Mouse (Mus musculus) ES-Bruce4 (cell line): ENCODE results near the gene Syn2. TPM values are rescaled to one million over a fixed set of nuclear protein-coding genes. Genes with fewer than 3 reads are reported as not detected.

Experiments
- H3K27ac ChIP-seq: 2 replicates; pipeline ENCODE4 v1.5.1; 2012; ENCODE audit warnings: low read length, inconsistent platforms; ENCODE audit not compliant: insufficient read depth
- H3K27me3 ChIP-seq: 2 replicates; pipeline ENCODE4 v1.6.1; 2012; ENCODE audit warnings: mild to moderate bottlenecking, low read length, inconsistent platforms; ENCODE audit not compliant: control insufficient read depth, poor library complexity, insufficient read depth, severe bottlenecking
- H3K36me3 ChIP-seq: 2 replicates; pipeline ENCODE4 v1.6.1; 2012; ENCODE audit warnings: inconsistent platforms, mild to moderate bottlenecking, low read length, moderate library complexity; ENCODE audit not compliant: control insufficient read depth, poor library complexity, insufficient read depth, severe bottlenecking
- H3K4me1 ChIP-seq: one replicate; pipeline ENCODE4 v1.8.1; 2011; ENCODE audit warnings: low read length; ENCODE audit not compliant: control insufficient read depth, insufficient read depth
- H3K4me3 ChIP-seq: 2 replicates; pipeline ENCODE4 v1.5.1; 2011; ENCODE audit warnings: low read depth, mild to moderate bottlenecking, low read length
- H3K9ac ChIP-seq: 2 replicates; pipeline ENCODE4 v1.6.1; 2012; ENCODE audit warnings: low read depth, mild to moderate bottlenecking, inconsistent platforms; ENCODE audit not compliant: poor library complexity, severe bottlenecking
- H3K9me3 ChIP-seq: replicated peaks from 2 replicates; pipeline ENCODE4 v1.6.1; 2012; ENCODE audit warnings: mild to moderate bottlenecking, low read length, inconsistent platforms; ENCODE audit not compliant: control insufficient read depth, poor library complexity, insufficient read depth, severe bottlenecking
- CTCF ChIP-seq: IDR thresholded peaks from one replicate; pipeline ENCODE4 v1.8.1; 2011; ENCODE audit warnings: low read depth, low read length
- EP300 ChIP-seq: IDR thresholded peaks from 2 replicates; pipeline ENCODE4 v1.6.1; 2011; ENCODE audit warnings: low read depth, low read length; ENCODE audit not compliant: insufficient read depth
- POLR2A ChIP-seq: IDR thresholded peaks from one replicate; pipeline ENCODE4 v1.8.1; 2011; ENCODE audit warnings: low read length; ENCODE audit not compliant: insufficient read depth
- polyA plus RNA-seq: library from polyadenylated mRNA; stranded (reverse); fragments of >200 nt; gene quantifications from 2 replicates; pipeline ENCODE4 v1.2.4, GENCODE M21; 2011; ENCODE audit warnings: low read depth; ENCODE audit not compliant: missing spikeins, insufficient read depth, insufficient read length

Syn2 gene
- polyA plus RNA-seq, 1 experiment = 0.55 TPM

GRCm38 (mm10) chr6:115111426-115111825 lies 23.3 kb upstream of the Syn2 start:
- H3K36me3 ChIP-seq = no peaks in the 10 kb centered on the region
- no peak overlapping the region for H3K27ac ChIP-seq
- H3K27me3 ChIP-seq = no peaks in the 10 kb centered on the region; the same call in 1 of the 2 replicates
- no peak for TF ChIP-seq POLR2A
- no peak for TF ChIP-seq CTCF
- no peak for TF ChIP-seq EP300
- no peak overlapping the region for H3K4me3 ChIP-seq
- no peak overlapping the region for H3K9ac ChIP-seq
- no peaks in the 10 kb centered on the region for H3K4me1 ChIP-seq
- no peaks in the 10 kb centered on the region for H3K9me3 ChIP-seq

- no peaks in the 10 kb centered on the region for H3K27me3 ChIP-seq
- H3K36me3 ChIP-seq = no peaks in the 10 kb centered on the region
- no peaks in the 10 kb centered on the region for H3K9me3 ChIP-seq
- H3K27ac ChIP-seq = no peak overlapping the region
- H3K9ac ChIP-seq = no peak overlapping the region
- peaks cover 3% of the 10 kb centered on the region for H3K4me1 ChIP-seq
- H3K4me3 ChIP-seq = no peak overlapping the region
- TF ChIP-seq EP300 (no peak), POLR2A (no peak), CTCF (no peak)
Observed at GRCm38 (mm10) chr6:115122181-115122580, 12.5 kb upstream of the Syn2 start.

GRCm38 (mm10) chr6:115123262-115124201 lies 11.2 kb upstream of the Syn2 start:
- Histone ChIP-seq H3K27me3 (no peaks in the 10 kb centered on the region), H3K4me1 (peaks cover 3% of the 10 kb centered on the region), H3K36me3 (no peaks in the 10 kb centered on the region), H3K27ac (no peak overlapping the region; the same call in 1 of the 2 replicates), H3K9me3 (no peaks in the 10 kb centered on the region), H3K4me3 (no peak overlapping the region), H3K9ac (no peak overlapping the region)
- no peak for TF ChIP-seq POLR2A
- peak; percentile 76; the same call in 1 of the 2 replicates for TF ChIP-seq EP300
- TF ChIP-seq CTCF = no peak

- H3K9me3 ChIP-seq = no peaks in the 10 kb centered on the region
- TF ChIP-seq POLR2A = no peak
- TF ChIP-seq CTCF = no peak
- no peak for TF ChIP-seq EP300
- H3K27ac ChIP-seq = no peak overlapping the region
- H3K36me3 ChIP-seq = no peaks in the 10 kb centered on the region
- H3K4me1 ChIP-seq = peaks cover 3% of the 10 kb centered on the region
- no peak overlapping the region for H3K4me3 ChIP-seq
- H3K27me3 ChIP-seq = no peaks in the 10 kb centered on the region
- H3K9ac ChIP-seq = no peak overlapping the region
Observed at GRCm38 (mm10) chr6:115124675-115125357, 9.9 kb upstream of the Syn2 start.

- Histone ChIP-seq H3K27ac (no peak overlapping the region), H3K4me1 (peaks cover 3% of the 10 kb centered on the region)
- TF ChIP-seq POLR2A (no peak), CTCF (no peak), EP300 (no peak)
Observed at GRCm38 (mm10) chr6:115125358-115125720, 9.4 kb upstream of the Syn2 start.

More at GRCm38 (mm10) chr6:115125358-115125720, 9.4 kb upstream of the Syn2 start:
- H3K9me3 ChIP-seq = no peaks in the 10 kb centered on the region
- no peak overlapping the region for H3K9ac ChIP-seq
- no peaks in the 10 kb centered on the region for H3K36me3 ChIP-seq
- H3K27me3 ChIP-seq = no peaks in the 10 kb centered on the region
- no peak overlapping the region for H3K4me3 ChIP-seq
